Comparison of ENCODE assay signal across 15 mouse cellular contexts in genomic region chr14:106393978-106394377, GRCm38 (mm10).
DNase-seq lines count a peak whose midpoint lies in the region; ATAC-seq and TF ChIP-seq lines count a peak whose summit lies in the region.
"Had no signal": no experiment of that assay in that cellular context is flagged by ENCODE, and none has a peak within 500 bp of the region (broad histone marks: within the 10 kb centered on the region; RNA-seq: fewer than 3 reads in every experiment).

No protein-coding gene starts in this region.

- TF ChIP-seq CTCF in stomach, postnatal 0 days (IDR thresholded peaks at IDR 0.05; ENCODE audit: low read depth) = no peak

- no peak overlapping the region for H3K4me3 ChIP-seq in heart, embryonic 12.5 days
- H3K4me3 ChIP-seq in kidney, embryonic 16.5 days (ENCODE audit: low read length) = no peak overlapping the region
- H3K4me3 ChIP-seq in stomach, postnatal 0 days (ENCODE audit: low read depth, low read length) = no peak overlapping the region
- H3K4me3 ChIP-seq: embryonic facial prominence, embryonic 15.5 days; midbrain, embryonic 15.5 days; neural tube, embryonic 15.5 days had no signal

- no peak for TF ChIP-seq EP300 in stomach, postnatal 0 days (optimal IDR thresholded peaks at IDR 0.05)

- H3K27ac ChIP-seq in heart, embryonic 12.5 days (ENCODE audit: poor library complexity, severe bottlenecking) = no peak overlapping the region
- H3K27ac ChIP-seq in kidney, embryonic 16.5 days (ENCODE audit: low read length) = no peak overlapping the region
- no peak overlapping the region for H3K27ac ChIP-seq in stomach, postnatal 0 days (replicated peaks)
- H3K27ac ChIP-seq: embryonic facial prominence, embryonic 15.5 days; midbrain, embryonic 15.5 days; neural tube, embryonic 15.5 days had no signal

- DNase-seq in heart, adult 18-20 months = peak; percentile 24 to 63
- DNase-seq in urinary bladder, postnatal 14 days (ENCODE audit: low spot score) = peak; percentile 38
- DNase-seq in urinary bladder, adult 2 months (ENCODE audit: low spot score) = no peak
- no peak for DNase-seq in stomach, postnatal 0 days (ENCODE audit: low spot score)
- no peak for DNase-seq in right cerebral cortex, postnatal 4 days
- DNase-seq: cerebellum, adult 11-12 months; heart, postnatal 4 days; right cerebral cortex, postnatal 25 days had no signal

- no peaks in the 10 kb centered on the region for H3K9me3 ChIP-seq in heart, embryonic 12.5 days (replicated peaks)
- H3K9me3 ChIP-seq in kidney, embryonic 16.5 days (ENCODE audit: low read length) = no peaks in the 10 kb centered on the region
- H3K9me3 ChIP-seq in stomach, postnatal 0 days (ENCODE audit: control insufficient read depth, low read length) = no peaks in the 10 kb centered on the region
- H3K9me3 ChIP-seq: embryonic facial prominence, embryonic 15.5 days; midbrain, embryonic 15.5 days; neural tube, embryonic 15.5 days had no signal

- ATAC-seq in heart, embryonic 12.5 days (ENCODE audit: insufficient number of reproducible peaks, low FRiP score) = no peak
- peak; percentile 86; the same call in 1 of the 2 replicates for ATAC-seq in kidney, embryonic 16.5 days (ENCODE audit: low FRiP score, low TSS enrichment)
- peak; percentile 85; the same call in 1 of the 2 replicates for ATAC-seq in stomach, postnatal 0 days (ENCODE audit: low FRiP score, low TSS enrichment)
- ATAC-seq in erythroblast, adult 5-6 weeks (replicated peaks; ENCODE audit: low FRiP score, poor library complexity, severe bottlenecking) = no peak
- ATAC-seq: CD4-positive, CD25-positive, alpha-beta regulatory T cell, adult 4 months; midbrain, embryonic 15.5 days had no signal

- no peak overlapping the region for H3K4me2 ChIP-seq in heart, embryonic 12.5 days
- H3K4me2 ChIP-seq in kidney, embryonic 16.5 days (replicated peaks; ENCODE audit: low read depth, low read length) = no peak overlapping the region
- H3K4me2 ChIP-seq in stomach, postnatal 0 days (replicated peaks; ENCODE audit: low read depth) = no peak overlapping the region
- H3K4me2 ChIP-seq: embryonic facial prominence, embryonic 15.5 days; midbrain, embryonic 15.5 days; neural tube, embryonic 15.5 days had no signal

- no peaks in the 10 kb centered on the region for H3K27me3 ChIP-seq in heart, embryonic 12.5 days (replicated peaks)
- H3K27me3 ChIP-seq in kidney, embryonic 16.5 days (ENCODE audit: insufficient read depth, low read length) = no peaks in the 10 kb centered on the region
- no peaks in the 10 kb centered on the region for H3K27me3 ChIP-seq in stomach, postnatal 0 days (ENCODE audit: control insufficient read depth, insufficient read depth, low read length)
- H3K27me3 ChIP-seq: embryonic facial prominence, embryonic 15.5 days; midbrain, embryonic 15.5 days; neural tube, embryonic 15.5 days had no signal

- H3K36me3 ChIP-seq in heart, embryonic 12.5 days = no peaks in the 10 kb centered on the region
- H3K36me3 ChIP-seq in kidney, embryonic 16.5 days (ENCODE audit: insufficient read depth, low read length) = no peaks in the 10 kb centered on the region
- no peaks in the 10 kb centered on the region for H3K36me3 ChIP-seq in stomach, postnatal 0 days (ENCODE audit: control insufficient read depth, insufficient read depth, low read length)
- H3K36me3 ChIP-seq: embryonic facial prominence, embryonic 15.5 days; midbrain, embryonic 15.5 days; neural tube, embryonic 15.5 days had no signal

- H3K9ac ChIP-seq in heart, embryonic 12.5 days = no peak overlapping the region
- H3K9ac ChIP-seq in kidney, embryonic 16.5 days (replicated peaks; ENCODE audit: low read length) = no peak overlapping the region
- no peak overlapping the region for H3K9ac ChIP-seq in stomach, postnatal 0 days (ENCODE audit: low read length)
- H3K9ac ChIP-seq: embryonic facial prominence, embryonic 15.5 days; midbrain, embryonic 15.5 days; neural tube, embryonic 15.5 days had no signal

- 47% methylated on average over 4 of the region's 4 CpGs for WGBS in heart, embryonic 12.5 days
- whole genome bisulfite sequencing in kidney, embryonic 16.5 days = 30% methylated on average over 4 of the region's 4 CpGs
- 20% methylated on average over 4 of the region's 4 CpGs for WGBS in stomach, postnatal 0 days

- H3K4me1 ChIP-seq in heart, embryonic 12.5 days (replicated peaks) = no peaks in the 10 kb centered on the region
- no peaks in the 10 kb centered on the region for H3K4me1 ChIP-seq in kidney, embryonic 16.5 days (ENCODE audit: insufficient read depth, low read length)
- no peaks in the 10 kb centered on the region for H3K4me1 ChIP-seq in stomach, postnatal 0 days (replicated peaks; ENCODE audit: control insufficient read depth, insufficient read depth)
- H3K4me1 ChIP-seq: embryonic facial prominence, embryonic 15.5 days; midbrain, embryonic 15.5 days; neural tube, embryonic 15.5 days had no signal

Comparison
In these comparisons a context has a peak if more than half of its experiments do, and no peak if none do; other contexts are left out.
1. DNase-seq: peak in heart, adult 18-20 months (2 of 2) and urinary bladder, postnatal 14 days (single experiment); none in urinary bladder, adult 2 months (single experiment), stomach, postnatal 0 days (single experiment) and right cerebral cortex, postnatal 4 days (single experiment).
2. ATAC-seq: peak in kidney, embryonic 16.5 days (single experiment) and stomach, postnatal 0 days (single experiment); none in heart, embryonic 12.5 days (single experiment) and erythroblast, adult 5-6 weeks (single experiment).